Mouse (Mus musculus): ENCODE measurements at regions not wholly inside any gene's neighbourhood (a gene's known extent, or its start where the extent isn't known, plus 50 kb on each side); places are given as distances from the start of the nearest gene placed in this dataset.

- 91% methylated on average over 1 of the region's 1 CpGs for WGBS
- TF ChIP-seq CTCF (IDR thresholded peaks at IDR 0.05; ENCODE audit: low read depth) (no peak), EP300 (IDR thresholded peaks at IDR 0.05; ENCODE audit: low read depth) (no peak)
- Histone ChIP-seq H3K36me3 (replicated peaks; ENCODE audit: control insufficient read depth, insufficient read depth, low read length) (no peaks in the 10 kb centered on the region), H3K4me1 (ENCODE audit: control insufficient read depth, insufficient read depth) (no peaks in the 10 kb centered on the region), H3K9me3 (replicated peaks; ENCODE audit: control insufficient read depth, low read length) (no peaks in the 10 kb centered on the region), H3K27ac (ENCODE audit: low read depth) (no peak overlapping the region), H3K4me3 (ENCODE audit: low read depth, low read length) (no peak overlapping the region), H3K4me2 (ENCODE audit: low read depth, low read length) (no peak overlapping the region), H3K27me3 (ENCODE audit: control insufficient read depth, insufficient read depth, low read length) (no peaks in the 10 kb centered on the region), H3K9ac (replicated peaks; ENCODE audit: low read depth, low read length) (no peak overlapping the region)
- DNase-seq (ENCODE audit: low spot score) (no peak), ATAC-seq (ENCODE audit: insufficient read depth, low read depth) (no peak)
Measured at GRCm38 (mm10) chr15:67419733-67420132, 919.0 kb upstream of the Lrrc6 start.

GRCm38 (mm10) chr15:67417742-67418163 is 917.0 kb upstream of the Lrrc6 start:
- no peak for DNase-seq (ENCODE audit: low spot score)
- Histone ChIP-seq H3K9ac (replicated peaks; ENCODE audit: low read depth, low read length) (no peak overlapping the region), H3K27me3 (ENCODE audit: control insufficient read depth, insufficient read depth, low read length) (no peaks in the 10 kb centered on the region), H3K4me2 (ENCODE audit: low read depth, low read length) (no peak overlapping the region), H3K36me3 (replicated peaks; ENCODE audit: control insufficient read depth, insufficient read depth, low read length) (no peaks in the 10 kb centered on the region), H3K9me3 (replicated peaks; ENCODE audit: control insufficient read depth, low read length) (no peaks in the 10 kb centered on the region), H3K27ac (ENCODE audit: low read depth) (no peak overlapping the region), H3K4me3 (ENCODE audit: low read depth, low read length) (no peak overlapping the region), H3K4me1 (ENCODE audit: control insufficient read depth, insufficient read depth) (no peaks in the 10 kb centered on the region)
- WGBS = 70% methylated on average over 2 of the region's 2 CpGs
- no peak for ATAC-seq (ENCODE audit: insufficient read depth, low read depth)
- TF ChIP-seq CTCF (IDR thresholded peaks at IDR 0.05; ENCODE audit: low read depth) (no peak), EP300 (IDR thresholded peaks at IDR 0.05; ENCODE audit: low read depth) (no peak)

GRCm38 (mm10) chr15:67415840-67416239 is 915.1 kb upstream of the Lrrc6 start:
- H3K36me3 ChIP-seq (replicated peaks; ENCODE audit: control insufficient read depth, insufficient read depth, low read length) = no peaks in the 10 kb centered on the region
- no peak for ATAC-seq (ENCODE audit: insufficient read depth, low read depth)
- H3K4me2 ChIP-seq (ENCODE audit: low read depth, low read length) = no peak overlapping the region
- no peaks in the 10 kb centered on the region for H3K4me1 ChIP-seq (ENCODE audit: control insufficient read depth, insufficient read depth)
- no peak for DNase-seq (ENCODE audit: low spot score)
- H3K27ac ChIP-seq (ENCODE audit: low read depth) = no peak overlapping the region
- H3K9me3 ChIP-seq (replicated peaks; ENCODE audit: control insufficient read depth, low read length) = no peaks in the 10 kb centered on the region
- H3K27me3 ChIP-seq (ENCODE audit: control insufficient read depth, insufficient read depth, low read length) = no peaks in the 10 kb centered on the region
- no peak overlapping the region for H3K4me3 ChIP-seq (ENCODE audit: low read depth, low read length)
- WGBS = 71% methylated on average over 2 of the region's 2 CpGs
- H3K9ac ChIP-seq (replicated peaks; ENCODE audit: low read depth, low read length) = no peak overlapping the region
- TF ChIP-seq CTCF (IDR thresholded peaks at IDR 0.05; ENCODE audit: low read depth) = no peak
- TF ChIP-seq EP300 (IDR thresholded peaks at IDR 0.05; ENCODE audit: low read depth) = no peak

- Histone ChIP-seq H3K27me3 (ENCODE audit: control insufficient read depth, insufficient read depth, low read length) (no peaks in the 10 kb centered on the region), H3K4me2 (ENCODE audit: low read depth, low read length) (no peak overlapping the region), H3K36me3 (replicated peaks; ENCODE audit: control insufficient read depth, insufficient read depth, low read length) (no peaks in the 10 kb centered on the region), H3K27ac (ENCODE audit: low read depth) (no peak overlapping the region), H3K4me1 (ENCODE audit: control insufficient read depth, insufficient read depth) (no peaks in the 10 kb centered on the region), H3K4me3 (ENCODE audit: low read depth, low read length) (no peak overlapping the region), H3K9me3 (replicated peaks; ENCODE audit: control insufficient read depth, low read length) (no peaks in the 10 kb centered on the region), H3K9ac (replicated peaks; ENCODE audit: low read depth, low read length) (no peak overlapping the region)
- TF ChIP-seq EP300 (IDR thresholded peaks at IDR 0.05; ENCODE audit: low read depth) (no peak), CTCF (IDR thresholded peaks at IDR 0.05; ENCODE audit: low read depth) (no peak)
- WGBS = 69% methylated on average over 3 of the region's 3 CpGs
- ATAC-seq (ENCODE audit: insufficient read depth, low read depth) (no peak), DNase-seq (ENCODE audit: low spot score) (no peak)
Measured at GRCm38 (mm10) chr15:67414371-67414930, 913.7 kb upstream of the Lrrc6 start.

GRCm38 (mm10) chr15:67413581-67413980 is 912.9 kb upstream of the Lrrc6 start:
- Histone ChIP-seq H3K9ac (replicated peaks; ENCODE audit: low read depth, low read length) (no peak overlapping the region), H3K4me2 (ENCODE audit: low read depth, low read length) (no peak overlapping the region), H3K27me3 (ENCODE audit: control insufficient read depth, insufficient read depth, low read length) (no peaks in the 10 kb centered on the region), H3K9me3 (replicated peaks; ENCODE audit: control insufficient read depth, low read length) (no peaks in the 10 kb centered on the region), H3K27ac (ENCODE audit: low read depth) (no peak overlapping the region), H3K4me3 (ENCODE audit: low read depth, low read length) (no peak overlapping the region), H3K4me1 (ENCODE audit: control insufficient read depth, insufficient read depth) (no peaks in the 10 kb centered on the region), H3K36me3 (replicated peaks; ENCODE audit: control insufficient read depth, insufficient read depth, low read length) (no peaks in the 10 kb centered on the region)
- no peak for DNase-seq (ENCODE audit: low spot score)
- 71% methylated on average over 3 of the region's 3 CpGs for WGBS
- ATAC-seq (ENCODE audit: insufficient read depth, low read depth) = no peak
- TF ChIP-seq CTCF (IDR thresholded peaks at IDR 0.05; ENCODE audit: low read depth) (no peak), EP300 (IDR thresholded peaks at IDR 0.05; ENCODE audit: low read depth) (no peak)

GRCm38 (mm10) chr15:67412394-67412793 is 911.7 kb upstream of the Lrrc6 start:
- Histone ChIP-seq H3K36me3 (replicated peaks; ENCODE audit: control insufficient read depth, insufficient read depth, low read length) (no peaks in the 10 kb centered on the region), H3K9ac (replicated peaks; ENCODE audit: low read depth, low read length) (no peak overlapping the region), H3K4me3 (ENCODE audit: low read depth, low read length) (no peak overlapping the region), H3K27ac (ENCODE audit: low read depth) (no peak overlapping the region), H3K4me1 (ENCODE audit: control insufficient read depth, insufficient read depth) (no peaks in the 10 kb centered on the region), H3K27me3 (ENCODE audit: control insufficient read depth, insufficient read depth, low read length) (no peaks in the 10 kb centered on the region), H3K9me3 (replicated peaks; ENCODE audit: control insufficient read depth, low read length) (no peaks in the 10 kb centered on the region), H3K4me2 (ENCODE audit: low read depth, low read length) (no peak overlapping the region)
- no peak for ATAC-seq (ENCODE audit: insufficient read depth, low read depth)
- no peak for DNase-seq (ENCODE audit: low spot score)
- TF ChIP-seq CTCF (IDR thresholded peaks at IDR 0.05; ENCODE audit: low read depth) = no peak
- TF ChIP-seq EP300 (IDR thresholded peaks at IDR 0.05; ENCODE audit: low read depth) = no peak
- WGBS = 92% methylated on average over 1 of the region's 1 CpGs

Measured in heart, postnatal 0 days (tissue).